Mouse (Mus musculus) ES-Bruce4 (cell line): ENCODE results near the gene Fam207a.

Source experiments
- CTCF ChIP-seq: IDR thresholded peaks from one replicate; pipeline ENCODE4 v1.8.1; 2011; ENCODE audit warnings: low read depth, low read length
- EP300 ChIP-seq: IDR thresholded peaks from 2 replicates; pipeline ENCODE4 v1.6.1; 2011; ENCODE audit warnings: low read depth, low read length; ENCODE audit not compliant: insufficient read depth
- POLR2A ChIP-seq: IDR thresholded peaks from one replicate; pipeline ENCODE4 v1.8.1; 2011; ENCODE audit warnings: low read length; ENCODE audit not compliant: insufficient read depth

DNA sequence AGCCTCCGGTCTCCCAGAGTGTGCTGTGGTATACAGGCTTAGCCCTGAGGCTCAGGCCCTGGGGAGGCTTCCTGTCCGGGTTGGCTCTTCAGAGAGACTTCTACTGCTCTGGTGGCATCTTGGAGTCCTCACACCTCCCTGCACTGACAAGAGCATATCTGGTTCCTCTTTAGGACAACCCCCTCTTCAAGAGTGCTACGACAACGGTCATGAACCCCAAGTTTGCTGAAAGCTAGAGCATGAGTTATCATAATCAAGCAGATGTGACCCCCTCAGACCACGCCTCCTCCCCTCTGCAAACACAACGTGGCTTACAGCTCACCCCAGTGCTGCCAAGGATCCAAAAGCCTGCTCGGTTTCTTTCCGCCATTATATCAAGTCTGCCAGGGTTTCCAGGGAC is 49.4 kb upstream of the Fam207a start:
- TF ChIP-seq POLR2A (no peak), CTCF (no peak), EP300 (no peak)
